Mouse (Mus musculus) neural tube, embryonic 14.5 days (tissue): ENCODE data around the gene Dnajb12. TPM values are rescaled to one million over a fixed set of nuclear protein-coding genes. Genes with fewer than 3 reads are reported as not detected.

Source experiments
- ATAC-seq: fragments of 200-750 bp; cut with Nextera tagmentation; 2 replicates; pipeline ENCODE4 v1.8.0; 2017; ENCODE audit warnings: low read depth, mild to moderate bottlenecking, moderate TSS enrichment, moderate library complexity
- H3K27ac ChIP-seq: fragments of 300-500 bp; sonication (generic); 2 replicates; pipeline ENCODE4 v1.5.1; 2014; ENCODE audit warnings: low read depth, mild to moderate bottlenecking, control low read depth, low read length, moderate library complexity, mixed read lengths
- H3K27me3 ChIP-seq: fragments of 300-500 bp; sonication (generic); 2 replicates; pipeline ENCODE4 v1.6.1; 2014; ENCODE audit warnings: low read length; ENCODE audit not compliant: control insufficient read depth, insufficient read depth
- H3K36me3 ChIP-seq: fragments of 300-500 bp; sonication (generic); 2 replicates; pipeline ENCODE4 v1.6.1; 2014; ENCODE audit warnings: low read length, mixed read lengths; ENCODE audit not compliant: control insufficient read depth, insufficient read depth
- H3K4me1 ChIP-seq: fragments of 300-500 bp; sonication (generic); 2 replicates; pipeline ENCODE4 v1.6.1; 2014; ENCODE audit warnings: low read length; ENCODE audit not compliant: control insufficient read depth, insufficient read depth
- H3K4me2 ChIP-seq: fragments of 300-500 bp; sonication (generic); 2 replicates; pipeline ENCODE4 v1.6.1; 2014; ENCODE audit warnings: mild to moderate bottlenecking, low read depth, low read length, control low read depth
- H3K4me3 ChIP-seq: fragments of 300-500 bp; sonication (generic); 2 replicates; pipeline ENCODE4 v1.5.1; 2014; ENCODE audit warnings: low read depth, low read length, control low read depth, mixed read lengths
- H3K9ac ChIP-seq: fragments of 300-500 bp; sonication (generic); replicated peaks from 2 replicates; pipeline ENCODE4 v1.6.1; 2014; ENCODE audit warnings: low read depth, mild to moderate bottlenecking, control low read depth, low read length, mixed read lengths
- H3K9me3 ChIP-seq: fragments of 300-500 bp; sonication (generic); 2 replicates; pipeline ENCODE4 v1.6.1; 2016; ENCODE audit warnings: low read length; ENCODE audit not compliant: control insufficient read depth
- WGBS: fragments of 180-500 bp; shearing (Covaris S2); extraction: QIAGEN DNeasy Blood & Tissue Kit; methylation state at CpG from one replicate; pipeline ENCODE4 v1.1.7; 2014; 5-methylcytosine and 5-hydroxymethylcytosine counted together
- polyA plus RNA-seq: library from polyadenylated mRNA; unstranded; fragments of >200 nt; fragmentation: Nextera tagmentation; extraction: Ambion mirVana; gene quantifications from 2 replicates; pipeline ENCODE4 v1.2.1, GENCODE M21; 2014

Gene Dnajb12
- polyA plus RNA-seq, 1 experiment from 2014 or later, result 23.0 TPM

- Histone ChIP-seq H3K36me3 (no peaks in the 10 kb centered on the region), H3K9me3 (no peaks in the 10 kb centered on the region), H3K4me2 (no peak overlapping the region), H3K4me1 (peaks cover 21% of the 10 kb centered on the region), H3K4me3 (no peak overlapping the region), H3K9ac (no peak overlapping the region), H3K27me3 (no peaks in the 10 kb centered on the region), H3K27ac (no peak overlapping the region)
- 74% methylated on average over 7 of the region's 7 CpGs for WGBS
- ATAC-seq, result no peak
These were observed 68.1 kb downstream of the Dnajb12 start for GRCm38 (mm10) chr10:59947296-59948073.

DNA sequence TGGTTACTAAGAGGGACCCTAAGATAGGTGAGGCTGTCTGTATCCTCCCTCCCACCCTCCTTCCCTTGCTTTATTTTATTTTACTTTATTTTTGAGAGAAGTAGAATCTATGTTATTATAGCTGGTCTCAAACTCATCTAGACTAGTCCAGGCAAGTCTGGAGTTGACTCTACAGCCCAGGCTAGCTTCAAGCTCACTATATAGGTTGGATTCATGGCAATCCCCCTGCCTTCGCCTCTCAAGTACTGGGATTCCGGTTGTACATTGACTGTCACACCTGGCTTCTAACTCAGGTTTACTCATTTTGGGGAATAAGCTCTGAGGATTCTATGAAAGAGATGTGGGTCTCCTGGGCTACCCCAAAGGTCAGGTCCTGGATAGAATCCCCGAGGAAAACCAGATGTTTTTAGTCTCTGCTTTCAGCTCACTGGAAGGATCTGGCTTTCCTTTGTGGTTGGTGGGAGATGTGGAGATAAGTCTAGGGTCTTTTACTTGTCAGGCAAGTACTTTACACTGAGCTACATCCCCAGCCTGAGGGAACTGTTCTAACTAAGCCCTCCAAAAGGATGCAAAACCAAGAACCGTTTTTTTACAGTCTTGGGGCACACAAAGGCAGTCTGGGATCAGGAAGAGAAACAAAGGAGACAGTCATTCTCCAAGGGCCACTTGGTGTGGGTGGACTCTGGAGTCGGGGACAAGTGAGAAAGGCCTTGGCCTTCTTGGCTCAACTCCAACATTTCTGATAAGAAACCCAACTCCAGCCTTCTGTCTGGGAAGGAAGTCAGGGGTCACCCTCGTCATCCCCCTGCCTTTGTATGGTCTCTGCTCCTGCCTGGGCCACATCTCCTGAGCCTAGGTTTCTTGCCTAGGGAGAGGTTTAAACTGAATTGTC lies 69.3 kb downstream of the Dnajb12 start:
- no peak overlapping the region for H3K9ac ChIP-seq
- H3K4me2 ChIP-seq, result peak overlapping the region; percentile 97; the same call in 1 of the 2 replicates
- H3K27ac ChIP-seq, result no peak overlapping the region
- peaks cover 15% of the 10 kb centered on the region for H3K4me1 ChIP-seq
- H3K9me3 ChIP-seq, result no peaks in the 10 kb centered on the region
- ATAC-seq, result no peak
- H3K4me3 ChIP-seq, result peak overlapping the region; percentile 95; the same call in 1 of the 2 replicates
- no peaks in the 10 kb centered on the region for H3K27me3 ChIP-seq
- 55% methylated on average over 6 of the region's 6 CpGs for WGBS
- H3K36me3 ChIP-seq, result no peaks in the 10 kb centered on the region

Other genes with a start within 250 kb of the Dnajb12 start
- gene Micu1, start 177.1 kb upstream of the Dnajb12 start, polyA plus RNA-seq, result 92.5 and 93.9 TPM in 2 replicates
- 4.2 and 6.5 TPM in 2 replicates for gene Ddit4, start 72.3 kb downstream of the Dnajb12 start, polyA plus RNA-seq
- gene Ascc1, start 123.2 kb downstream of the Dnajb12 start, polyA plus RNA-seq, result 43.6 and 46.7 TPM in 2 replicates
- gene Anapc16, start 123.6 kb downstream of the Dnajb12 start, polyA plus RNA-seq, result 116 and 120 TPM in 2 replicates
- 92.4 and 95.3 TPM in 2 replicates for gene Spock2, start 226.7 kb downstream of the Dnajb12 start, polyA plus RNA-seq